Mouse (Mus musculus): ENCODE measurements around the gene Med15. TPM values are rescaled to one million over a fixed set of nuclear protein-coding genes. Genes with fewer than 3 reads are reported as not detected.
A peak's percentile ranks its signal among the peaks of the same experiment; 100 is the strongest.

Gene Med15
- polyA plus RNA-seq, 1 experiment from 2014 or later: 47.9 TPM

GRCm38 (mm10) chr16:17646310-17647114 lies 86.2 kb downstream of the Med15 start, which contains the start of gene Ccdc74a:
TSS of gene Ccdc74a (plus strand) at chr16:17646470.
- Histone ChIP-seq H3K4me1 (peaks cover 14% of the 10 kb centered on the region), H3K27me3 (no peaks in the 10 kb centered on the region), H3K36me3 (peaks cover 48% of the 10 kb centered on the region), H3K9ac (peak within 1 kb of the TSS; percentile 49), H3K27ac (peak within 1 kb of the TSS; percentile 64), H3K4me2 (peak within 1 kb of the TSS; percentile 93), H3K4me3 (replicated peaks) (peak within 1 kb of the TSS; percentile 65), H3K9me3 (replicated peaks) (no peaks in the 10 kb centered on the region)
- 2% methylated on average over 65 of the region's 65 CpGs for WGBS
- ATAC-seq (replicated peaks; ENCODE audit: low FRiP score): peak; percentile 97

GRCm38 (mm10) chr16:17643437-17643990 lies 89.2 kb downstream of the Med15 start:
- peaks cover 14% of the 10 kb centered on the region for H3K4me1 ChIP-seq
- no peaks in the 10 kb centered on the region for H3K27me3 ChIP-seq
- no peak overlapping the region for H3K27ac ChIP-seq
- no peak overlapping the region for H3K4me2 ChIP-seq
- WGBS: 93% methylated on average over 4 of the region's 4 CpGs
- H3K9ac ChIP-seq: no peak overlapping the region
- peaks cover 54% of the 10 kb centered on the region for H3K36me3 ChIP-seq
- ATAC-seq (replicated peaks; ENCODE audit: low FRiP score): no peak
- H3K4me3 ChIP-seq (replicated peaks): no peak overlapping the region
- no peaks in the 10 kb centered on the region for H3K9me3 ChIP-seq (replicated peaks)

- ATAC-seq (replicated peaks; ENCODE audit: low FRiP score): no peak
- Histone ChIP-seq H3K4me3 (replicated peaks) (no peak overlapping the region), H3K9me3 (replicated peaks) (no peaks in the 10 kb centered on the region), H3K27me3 (no peaks in the 10 kb centered on the region), H3K4me2 (no peak overlapping the region), H3K36me3 (peaks cover 66% of the 10 kb centered on the region), H3K4me1 (peaks cover 12% of the 10 kb centered on the region), H3K27ac (no peak overlapping the region), H3K9ac (no peak overlapping the region)
- 88% methylated on average over 8 of the region's 8 CpGs for WGBS
These were observed 90.4 kb downstream of the Med15 start for GRCm38 (mm10) chr16:17642311-17642710.

- no peak overlapping the region for H3K4me3 ChIP-seq (replicated peaks)
- no peak for ATAC-seq (replicated peaks; ENCODE audit: low FRiP score)
- no peak overlapping the region for H3K9ac ChIP-seq
- H3K9me3 ChIP-seq (replicated peaks): no peaks in the 10 kb centered on the region
- H3K36me3 ChIP-seq: peaks cover 72% of the 10 kb centered on the region
- no peak overlapping the region for H3K4me2 ChIP-seq
- no peak overlapping the region for H3K27ac ChIP-seq
- peaks cover 4% of the 10 kb centered on the region for H3K4me1 ChIP-seq
- WGBS: 84% methylated on average over 6 of the region's 6 CpGs
- no peaks in the 10 kb centered on the region for H3K27me3 ChIP-seq
These were observed 91.4 kb downstream of the Med15 start for GRCm38 (mm10) chr16:17641301-17641700.

GRCm38 (mm10) chr16:17640706-17641105 lies 92.0 kb downstream of the Med15 start:
- no peak for ATAC-seq (replicated peaks; ENCODE audit: low FRiP score)
- Histone ChIP-seq H3K9me3 (replicated peaks) (no peaks in the 10 kb centered on the region), H3K4me3 (replicated peaks) (no peak overlapping the region), H3K27ac (no peak overlapping the region), H3K4me1 (no peaks in the 10 kb centered on the region), H3K4me2 (no peak overlapping the region), H3K27me3 (no peaks in the 10 kb centered on the region), H3K36me3 (peaks cover 77% of the 10 kb centered on the region), H3K9ac (no peak overlapping the region)
- WGBS: 92% methylated on average over 9 of the region's 9 CpGs

GRCm38 (mm10) chr16:17639951-17640350 lies 92.7 kb downstream of the Med15 start:
- ATAC-seq (replicated peaks; ENCODE audit: low FRiP score): no peak
- H3K4me2 ChIP-seq: no peak overlapping the region

GRCm38 (mm10) chr16:17639081-17639480 lies 93.6 kb downstream of the Med15 start:
- H3K4me1 ChIP-seq: no peaks in the 10 kb centered on the region
- no peak for ATAC-seq (replicated peaks; ENCODE audit: low FRiP score)
- no peak overlapping the region for H3K4me2 ChIP-seq
- H3K27me3 ChIP-seq: no peaks in the 10 kb centered on the region
- H3K9ac ChIP-seq: no peak overlapping the region
- no peak overlapping the region for H3K27ac ChIP-seq
- H3K36me3 ChIP-seq: peaks cover 91% of the 10 kb centered on the region
- H3K9me3 ChIP-seq (replicated peaks): no peaks in the 10 kb centered on the region
- no peak overlapping the region for H3K4me3 ChIP-seq (replicated peaks)
- 90% methylated on average over 3 of the region's 3 CpGs for WGBS

More at GRCm38 (mm10) chr16:17639951-17640350, 92.7 kb downstream of the Med15 start:
- Histone ChIP-seq H3K9ac (no peak overlapping the region), H3K9me3 (replicated peaks) (no peaks in the 10 kb centered on the region), H3K4me3 (replicated peaks) (no peak overlapping the region), H3K36me3 (peaks cover 83% of the 10 kb centered on the region), H3K4me1 (no peaks in the 10 kb centered on the region), H3K27me3 (no peaks in the 10 kb centered on the region), H3K27ac (no peak overlapping the region)
- WGBS: 92% methylated on average over 6 of the region's 6 CpGs

- Histone ChIP-seq H3K9me3 (replicated peaks) (no peaks in the 10 kb centered on the region), H3K4me2 (no peak overlapping the region), H3K4me1 (no peaks in the 10 kb centered on the region), H3K4me3 (replicated peaks) (no peak overlapping the region), H3K36me3 (peaks cover 91% of the 10 kb centered on the region), H3K27ac (no peak overlapping the region), H3K9ac (no peak overlapping the region), H3K27me3 (no peaks in the 10 kb centered on the region)
- 92% methylated on average over 9 of the region's 9 CpGs for WGBS
- 0 out of 2 replicates have a peak, but pooled peaks have one; percentile 56 for ATAC-seq (replicated peaks; ENCODE audit: low FRiP score)
These were observed 94.6 kb downstream of the Med15 start for GRCm38 (mm10) chr16:17638036-17638628.

GRCm38 (mm10) chr16:17637610-17638009 lies 95.1 kb downstream of the Med15 start:
- Histone ChIP-seq H3K36me3 (peaks cover 91% of the 10 kb centered on the region), H3K4me3 (replicated peaks) (no peak overlapping the region), H3K4me1 (no peaks in the 10 kb centered on the region), H3K9me3 (replicated peaks) (no peaks in the 10 kb centered on the region), H3K9ac (no peak overlapping the region), H3K27me3 (no peaks in the 10 kb centered on the region), H3K4me2 (no peak overlapping the region), H3K27ac (no peak overlapping the region)
- WGBS: 74% methylated on average over 2 of the region's 2 CpGs
- ATAC-seq (replicated peaks; ENCODE audit: low FRiP score): no peak

GRCm38 (mm10) chr16:17636904-17637303 lies 95.8 kb downstream of the Med15 start:
- no peak overlapping the region for H3K27ac ChIP-seq
- no peaks in the 10 kb centered on the region for H3K4me1 ChIP-seq
- 67% methylated on average over 2 of the region's 2 CpGs for WGBS
- no peak overlapping the region for H3K9ac ChIP-seq
- no peak for ATAC-seq (replicated peaks; ENCODE audit: low FRiP score)
- no peaks in the 10 kb centered on the region for H3K27me3 ChIP-seq
- H3K4me3 ChIP-seq (replicated peaks): no peak overlapping the region
- no peaks in the 10 kb centered on the region for H3K9me3 ChIP-seq (replicated peaks)
- H3K36me3 ChIP-seq: peaks cover 91% of the 10 kb centered on the region
- H3K4me2 ChIP-seq: no peak overlapping the region

GRCm38 (mm10) chr16:17633481-17634181 lies 99.1 kb downstream of the Med15 start:
- Histone ChIP-seq H3K27ac (no peak overlapping the region), H3K4me1 (no peaks in the 10 kb centered on the region), H3K36me3 (peaks cover 92% of the 10 kb centered on the region), H3K9ac (no peak overlapping the region), H3K27me3 (no peaks in the 10 kb centered on the region), H3K4me2 (no peak overlapping the region), H3K9me3 (replicated peaks) (no peaks in the 10 kb centered on the region), H3K4me3 (replicated peaks) (no peak overlapping the region)
- 83% methylated on average over 8 of the region's 8 CpGs for WGBS
- ATAC-seq (replicated peaks; ENCODE audit: low FRiP score): no peak

- 95% methylated on average over 2 of the region's 2 CpGs for WGBS
- no peaks in the 10 kb centered on the region for H3K27me3 ChIP-seq
- H3K36me3 ChIP-seq: peaks cover 92% of the 10 kb centered on the region
These were observed 100.1 kb downstream of the Med15 start for GRCm38 (mm10) chr16:17632580-17632979.

More at GRCm38 (mm10) chr16:17632580-17632979, 100.1 kb downstream of the Med15 start:
- H3K4me2 ChIP-seq: no peak overlapping the region
- no peaks in the 10 kb centered on the region for H3K4me1 ChIP-seq
- H3K4me3 ChIP-seq (replicated peaks): no peak overlapping the region
- no peak for ATAC-seq (replicated peaks; ENCODE audit: low FRiP score)
- no peak overlapping the region for H3K9ac ChIP-seq
- no peaks in the 10 kb centered on the region for H3K9me3 ChIP-seq (replicated peaks)
- no peak overlapping the region for H3K27ac ChIP-seq

Data from kidney, embryonic 15.5 days (tissue).